ENCODE assay signal across 8 mouse cellular contexts in genomic region chr19:44297862-44298261, GRCm38 (mm10). TPM values are rescaled to one million over a fixed set of nuclear protein-coding genes. Genes with fewer than 3 reads are reported as not detected.
A peak's percentile ranks its signal among the peaks of the same experiment; 100 is the strongest.
DNase-seq lines count a peak whose midpoint lies in the region; ATAC-seq and TF ChIP-seq lines count a peak whose summit lies in the region.

No protein-coding gene starts in this region.

- no peak for TF ChIP-seq POLR2A in cortical plate, adult 2 months (IDR thresholded peaks at IDR 0.05; ENCODE audit: extremely low read depth, insufficient read depth, low read length)

- no peaks in the 10 kb centered on the region for H3K27me3 ChIP-seq in heart, postnatal 0 days (ENCODE audit: control insufficient read depth, insufficient read depth, low read length)
- H3K27me3 ChIP-seq in hindbrain, embryonic 13.5 days: no peaks in the 10 kb centered on the region
- no peaks in the 10 kb centered on the region for H3K27me3 ChIP-seq in midbrain, embryonic 13.5 days

- H3K4me1 ChIP-seq in heart, postnatal 0 days (ENCODE audit: control insufficient read depth, insufficient read depth): peaks cover 46% of the 10 kb centered on the region
- peaks cover 22% of the 10 kb centered on the region for H3K4me1 ChIP-seq in cortical plate, adult 2 months (ENCODE audit: control insufficient read depth, insufficient read depth, low read length)
- peaks cover 79% of the 10 kb centered on the region for H3K4me1 ChIP-seq in hindbrain, embryonic 13.5 days (replicated peaks)
- peaks cover 80% of the 10 kb centered on the region for H3K4me1 ChIP-seq in midbrain, embryonic 13.5 days (replicated peaks)

- 0 out of 2 replicates have a peak overlapping the region, but pooled peaks have one; percentile 79 for H3K4me3 ChIP-seq in heart, postnatal 0 days (ENCODE audit: low read depth, low read length)
- peak overlapping the region; percentile 77 for H3K4me3 ChIP-seq in cortical plate, adult 2 months (ENCODE audit: insufficient read depth, low read length)
- H3K4me3 ChIP-seq in hindbrain, embryonic 13.5 days: peak overlapping the region; percentile 90
- H3K4me3 ChIP-seq in midbrain, embryonic 13.5 days (replicated peaks): peak overlapping the region; percentile 82

- H3K4me2 ChIP-seq in heart, postnatal 0 days (ENCODE audit: low read depth, low read length): peak overlapping the region; percentile 91
- H3K4me2 ChIP-seq in hindbrain, embryonic 13.5 days: peak overlapping the region; percentile 96
- H3K4me2 ChIP-seq in midbrain, embryonic 13.5 days (replicated peaks): peak overlapping the region; percentile 100

- H3K36me3 ChIP-seq in heart, postnatal 0 days (replicated peaks; ENCODE audit: control insufficient read depth, insufficient read depth, low read length): peaks cover 46% of the 10 kb centered on the region
- peaks cover 71% of the 10 kb centered on the region for H3K36me3 ChIP-seq in hindbrain, embryonic 13.5 days
- H3K36me3 ChIP-seq in midbrain, embryonic 13.5 days: peaks cover 67% of the 10 kb centered on the region

- no peak for TF ChIP-seq CTCF in heart, postnatal 0 days (IDR thresholded peaks at IDR 0.05; ENCODE audit: low read depth)
- TF ChIP-seq CTCF in cortical plate, adult 2 months (IDR thresholded peaks at IDR 0.05; ENCODE audit: extremely low read depth, insufficient read depth, low read length): no peak

- no peak for ATAC-seq in heart, postnatal 0 days (ENCODE audit: insufficient read depth, low read depth)
- ATAC-seq in hindbrain, embryonic 13.5 days (ENCODE audit: low FRiP score): no peak
- no peak for ATAC-seq in midbrain, embryonic 13.5 days

- no peak overlapping the region for H3K9ac ChIP-seq in heart, postnatal 0 days (replicated peaks; ENCODE audit: low read depth, low read length)
- H3K9ac ChIP-seq in hindbrain, embryonic 13.5 days: peak overlapping the region; percentile 98
- peak overlapping the region; percentile 92 for H3K9ac ChIP-seq in midbrain, embryonic 13.5 days (replicated peaks)

- H3K9me3 ChIP-seq in heart, postnatal 0 days (replicated peaks; ENCODE audit: control insufficient read depth, low read length): no peaks in the 10 kb centered on the region
- no peaks in the 10 kb centered on the region for H3K9me3 ChIP-seq in hindbrain, embryonic 13.5 days
- H3K9me3 ChIP-seq in midbrain, embryonic 13.5 days: no peaks in the 10 kb centered on the region

- 78% methylated on average over 9 of the region's 9 CpGs for WGBS in heart, postnatal 0 days
- 78% methylated on average over 9 of the region's 9 CpGs for WGBS in hindbrain, embryonic 13.5 days
- WGBS in midbrain, embryonic 13.5 days: 80% methylated on average over 9 of the region's 9 CpGs

- TF ChIP-seq EP300 in heart, postnatal 0 days (IDR thresholded peaks at IDR 0.05; ENCODE audit: low read depth): no peak

- no peak for DNase-seq in heart, postnatal 0 days (ENCODE audit: low spot score)
- DNase-seq in heart, adult 18-20 months: no peak
- DNase-seq in layer of hippocampus, adult 9-10 months (ENCODE audit: low spot score): no peak
- no peak for DNase-seq in frontal cortex, postnatal 25 days (ENCODE audit: low spot score in 2 of 2)
- no peak for DNase-seq in layer of hippocampus, adult 18-20 months (ENCODE audit: low spot score in 2 of 2)

- H3K27ac ChIP-seq in heart, postnatal 0 days (ENCODE audit: low read depth): no peak overlapping the region
- H3K27ac ChIP-seq in cortical plate, adult 2 months (ENCODE audit: insufficient read depth, low read length): no peak overlapping the region
- H3K27ac ChIP-seq in hindbrain, embryonic 13.5 days: peak overlapping the region; percentile 56; the same call in 1 of the 2 replicates
- H3K27ac ChIP-seq in midbrain, embryonic 13.5 days: no peak overlapping the region

RNA-seq across cellular contexts. Expression of gene Scd2, which starts 4.4 kb away (rescaled TPM):
- 307 and 374 TPM in 2 replicates for total RNA-seq in heart, postnatal 0 days (2014; rRNA removed; ENCODE audit: low replicate concordance)
- polyA plus RNA-seq in heart, postnatal 0 days (2015; fragmentation: Nextera tagmentation; extraction: Ambion mirVana): 47.5 and 61.2 TPM in 2 replicates
- total RNA-seq in heart, adult 18-20 months (2021): 1 to 10 TPM; 9.1 to 9.4 TPM
- polyA plus RNA-seq in cortical plate, adult 2 months (2012; rRNA removed): 600 and 717 TPM in 2 replicates
- 246 and 249 TPM in 2 replicates for polyA plus RNA-seq in hindbrain, embryonic 13.5 days (2015; fragmentation: Nextera tagmentation; extraction: Ambion mirVana)
- 254 and 259 TPM in 2 replicates for polyA plus RNA-seq in midbrain, embryonic 13.5 days (2015; fragmentation: Nextera tagmentation; extraction: Ambion mirVana)
- total RNA-seq in layer of hippocampus, adult 18-20 months (2021): 100 to 1,000 TPM; 656 to 658 TPM

RNA-seq across cellular contexts. Expression of gene Scd4, which starts 35.0 kb away (rescaled TPM):
- 10.8 and 37.4 TPM in 2 replicates for total RNA-seq in heart, postnatal 0 days (2014; rRNA removed; ENCODE audit: low replicate concordance)
- polyA plus RNA-seq in heart, postnatal 0 days (2015; fragmentation: Nextera tagmentation; extraction: Ambion mirVana): 30.8 and 38.2 TPM in 2 replicates
- total RNA-seq in heart, adult 18-20 months (2021): 1 to 10 TPM; 4.3 to 7.8 TPM
- 0.25 and 0.33 TPM in 2 replicates for polyA plus RNA-seq in cortical plate, adult 2 months (2012; rRNA removed)
- 0.09 and 0.19 TPM in 2 replicates for polyA plus RNA-seq in hindbrain, embryonic 13.5 days (2015; fragmentation: Nextera tagmentation; extraction: Ambion mirVana)
- 0.08 TPM in 2 replicates for polyA plus RNA-seq in midbrain, embryonic 13.5 days (2015; fragmentation: Nextera tagmentation; extraction: Ambion mirVana)
- 1 to 10 TPM; 2.2 to 2.4 TPM for total RNA-seq in layer of hippocampus, adult 18-20 months (2021)

Comparison
In these comparisons a context has a peak if more than half of its experiments do, and no peak if none do; other contexts are left out.
1. RNA of gene Scd4, which starts 35.0 kb away (polyA plus RNA-seq): 30.8 to 38.2 TPM in heart, postnatal 0 days; 0.25 to 0.33 TPM in cortical plate, adult 2 months, 0.09 to 0.19 TPM in hindbrain, embryonic 13.5 days and 0.08 TPM in midbrain, embryonic 13.5 days; every median in the first group is over 10 times any median in the second.
2. Peak in every context shown above with its lines, with median percentiles within 50 percentile points of each other: H3K4me2 ChIP-seq and H3K4me3 ChIP-seq.